Mouse (Mus musculus) embryonic fibroblast, embryonic 13.5 days (primary cell): ENCODE data around the gene Prickle1. TPM values are rescaled to one million over a fixed set of nuclear protein-coding genes. Genes with fewer than 3 reads are reported as not detected.
A peak's percentile ranks its signal among the peaks of the same experiment; 100 is the strongest.

Experiments
- H3K27ac ChIP-seq: 2 replicates; pipeline ENCODE4 v1.5.1; 2012; ENCODE audit warnings: low read length, control low read depth, inconsistent platforms; ENCODE audit not compliant: insufficient read depth
- H3K4me1 ChIP-seq: 2 replicates; pipeline ENCODE4 v1.6.1; 2011; ENCODE audit warnings: low read length; ENCODE audit not compliant: control insufficient read depth, insufficient read depth
- H3K4me3 ChIP-seq: 2 replicates; pipeline ENCODE4 v1.5.1; 2011; ENCODE audit warnings: mild to moderate bottlenecking, control low read depth, low read length; ENCODE audit not compliant: insufficient read depth
- CTCF ChIP-seq: IDR thresholded peaks from 2 replicates; pipeline ENCODE4 v1.5.1; 2011; ENCODE audit warnings: mild to moderate bottlenecking, control low read depth, low read length, moderate library complexity, borderline replicate concordance; ENCODE audit not compliant: insufficient read depth
- POLR2A ChIP-seq: IDR thresholded peaks from 2 replicates; pipeline ENCODE4 v1.6.1; 2011; ENCODE audit warnings: low read depth, mild to moderate bottlenecking, control low read depth, low read length, moderate library complexity
- polyA plus RNA-seq: library from polyadenylated mRNA; stranded (reverse); fragments of >200 nt; gene quantifications from 2 replicates; pipeline ENCODE4 v1.2.4, GENCODE M21; 2011; ENCODE audit warnings: low read depth; ENCODE audit not compliant: missing spikeins, insufficient read length

The Prickle1 gene
- polyA plus RNA-seq, 1 experiment, result 22.7 TPM

DNA sequence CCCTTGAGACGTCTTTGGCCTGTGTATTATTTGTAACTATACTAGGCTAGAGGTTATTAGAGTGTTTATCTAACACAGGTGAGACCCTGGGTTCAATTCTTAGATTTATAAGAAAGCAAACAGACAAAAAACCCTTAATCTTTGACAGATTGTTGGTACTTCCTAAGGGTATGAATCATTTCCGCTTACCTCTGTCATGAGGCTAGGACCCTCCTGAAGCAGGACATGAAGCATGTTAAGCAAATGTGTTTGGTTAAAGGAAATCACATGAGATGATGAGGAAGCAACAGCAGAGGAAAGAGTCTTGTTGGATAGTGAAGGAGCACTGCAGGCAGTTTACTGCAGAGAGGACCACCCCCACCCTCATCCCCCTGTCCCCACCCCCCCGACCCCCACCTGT, 110.4 kb downstream of the Prickle1 start:
- Histone ChIP-seq H3K4me3 (no peak overlapping the region), H3K4me1 (no peaks in the 10 kb centered on the region; the same call in 1 of the 2 replicates), H3K27ac (no peak overlapping the region)
- TF ChIP-seq POLR2A (no peak), CTCF (no peak)

DNA sequence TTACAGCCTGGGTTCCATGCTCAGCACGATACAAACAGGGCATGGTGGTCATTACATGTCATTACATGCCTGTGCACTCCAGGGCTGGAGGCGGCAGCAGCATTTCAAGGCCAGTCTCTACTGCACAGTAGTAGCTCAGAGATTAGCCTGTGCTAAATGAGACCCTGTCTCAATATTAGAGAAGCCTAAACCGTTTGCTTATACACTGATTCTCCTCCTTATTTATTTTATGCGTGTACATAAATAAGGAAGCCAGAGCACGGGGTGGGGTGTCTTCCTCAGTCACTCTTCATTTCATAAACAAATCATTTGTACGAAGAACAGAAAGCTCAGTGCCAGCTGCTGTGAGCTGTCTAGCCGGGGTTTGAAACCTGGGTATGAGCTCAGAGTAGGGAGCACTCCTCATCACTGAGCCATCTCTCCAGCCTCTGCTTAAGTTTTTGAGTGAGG, 111.4 kb downstream of the Prickle1 start:
- TF ChIP-seq CTCF (no peak), POLR2A (no peak)
- H3K4me1 ChIP-seq, result no peaks in the 10 kb centered on the region; the same call in 1 of the 2 replicates
- no peak overlapping the region for H3K4me3 ChIP-seq
- no peak overlapping the region for H3K27ac ChIP-seq

DNA sequence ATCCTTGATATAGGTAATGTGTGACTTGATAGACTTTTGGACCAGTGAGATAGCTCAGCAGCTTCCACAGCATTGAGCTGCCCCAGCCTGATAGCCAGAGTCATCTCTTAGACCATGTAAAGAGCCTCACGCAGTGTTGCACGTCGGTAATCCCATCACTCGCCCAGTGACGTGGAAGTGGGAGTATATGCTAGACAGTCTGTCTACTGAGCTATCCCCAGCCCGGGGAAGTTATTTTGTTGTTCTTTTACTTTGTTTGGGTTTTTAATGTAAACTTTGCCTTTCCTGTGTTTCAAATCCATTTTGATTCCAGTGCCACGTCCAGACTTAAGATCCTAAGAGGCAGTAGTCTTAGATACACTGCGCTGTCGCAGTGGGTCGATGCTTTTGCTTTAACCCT, 114.6 kb downstream of the Prickle1 start:
- Histone ChIP-seq H3K27ac (no peak overlapping the region), H3K4me1 (no peaks in the 10 kb centered on the region), H3K4me3 (no peak overlapping the region)
- TF ChIP-seq POLR2A, result no peak
- TF ChIP-seq CTCF, result no peak

DNA sequence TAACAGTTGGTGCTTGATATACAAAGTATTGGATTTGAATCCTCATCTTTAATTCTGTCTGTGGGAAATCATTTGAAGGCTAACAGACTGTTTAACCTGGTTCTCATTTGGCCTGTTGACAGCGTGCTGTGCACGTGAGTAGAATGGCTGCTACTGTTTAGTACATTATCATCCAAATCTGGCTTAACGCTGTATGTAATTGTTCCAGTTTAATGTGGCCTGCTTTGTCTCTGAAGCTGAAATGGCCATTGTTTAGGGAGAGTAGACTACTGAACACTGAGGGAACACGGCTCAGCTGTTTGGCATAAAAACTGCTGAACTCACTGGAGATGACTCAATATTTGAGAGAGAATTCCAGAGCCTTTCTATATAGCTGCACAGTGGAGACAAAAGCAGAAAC, 116.2 kb downstream of the Prickle1 start:
- Histone ChIP-seq H3K4me3 (no peak overlapping the region), H3K4me1 (no peaks in the 10 kb centered on the region), H3K27ac (peak overlapping the region; percentile 48; the same call in 1 of the 2 replicates)
- TF ChIP-seq CTCF, result no peak
- TF ChIP-seq POLR2A, result no peak

DNA sequence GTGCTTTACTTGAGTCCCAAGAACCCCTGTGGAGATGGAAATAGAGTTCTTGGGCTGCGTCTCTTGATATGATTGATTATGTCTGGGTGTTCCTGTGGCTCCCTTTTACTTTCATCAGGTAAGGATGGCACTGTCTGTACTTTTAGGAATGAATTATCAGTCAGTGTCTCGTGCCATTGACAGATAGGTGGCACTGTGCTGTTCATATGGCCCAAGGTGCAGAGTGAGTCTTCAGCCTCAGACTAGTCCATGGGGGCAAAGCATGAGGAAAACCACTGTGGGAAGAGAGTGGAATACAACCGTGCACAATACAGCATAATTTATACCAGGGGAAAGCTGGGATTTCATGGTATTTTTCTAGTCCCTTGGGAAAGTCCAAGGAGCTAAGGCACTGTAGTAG, 117.0 kb downstream of the Prickle1 start:
- TF ChIP-seq CTCF (peak; percentile 24; the same call in 1 of the 2 replicates), POLR2A (no peak)

DNA sequence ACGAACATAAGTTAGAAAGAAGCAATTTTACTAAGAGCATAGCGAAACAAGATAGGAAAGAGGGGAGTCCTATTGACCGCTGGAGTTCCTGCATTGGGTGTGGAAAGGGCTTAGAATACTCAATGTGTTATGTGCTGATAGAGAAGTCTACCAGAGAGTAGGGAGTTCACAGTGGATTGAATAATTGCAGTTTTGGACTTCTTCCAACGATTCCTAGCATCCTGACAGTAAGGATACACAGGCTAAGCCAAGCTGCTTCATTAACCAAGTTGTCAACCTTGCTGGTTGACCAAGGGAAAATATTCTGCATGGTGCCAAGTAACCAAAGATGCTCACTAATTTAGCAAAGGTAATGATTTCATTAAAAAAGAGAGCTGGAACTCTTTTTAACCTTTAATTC, 118.0 kb downstream of the Prickle1 start:
- TF ChIP-seq CTCF (no peak), POLR2A (no peak)
- H3K4me3 ChIP-seq, result no peak overlapping the region

More for the DNA sequence above, 117.0 kb downstream of the Prickle1 start:
- no peaks in the 10 kb centered on the region for H3K4me1 ChIP-seq
- no peak overlapping the region for H3K27ac ChIP-seq
- H3K4me3 ChIP-seq, result no peak overlapping the region

DNA sequence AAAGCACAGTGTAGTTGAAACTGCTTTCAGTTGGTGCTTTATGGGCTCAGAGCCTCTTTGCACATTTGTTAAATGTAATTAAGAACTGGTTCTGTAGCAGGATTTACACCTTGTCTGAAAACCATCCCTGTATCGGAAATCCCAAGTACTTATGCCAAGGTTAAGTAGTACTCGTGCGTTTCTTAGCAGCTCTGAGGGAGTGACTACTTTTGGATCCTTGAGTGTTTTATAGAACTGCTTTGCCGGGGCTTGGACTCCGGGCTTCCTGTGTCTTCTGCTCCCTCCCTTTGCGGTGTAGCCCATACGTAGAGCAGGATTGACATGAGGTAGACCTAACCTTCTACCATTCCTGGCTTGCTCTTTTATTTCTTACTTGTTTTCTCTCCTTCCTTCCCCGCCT, 120.0 kb downstream of the Prickle1 start:
- Histone ChIP-seq H3K27ac (no peak overlapping the region), H3K4me3 (no peak overlapping the region), H3K4me1 (peaks cover 3% of the 10 kb centered on the region; the same call in 1 of the 2 replicates)
- TF ChIP-seq CTCF (no peak), POLR2A (no peak)

More for the DNA sequence above, 118.0 kb downstream of the Prickle1 start:
- no peaks in the 10 kb centered on the region for H3K4me1 ChIP-seq
- no peak overlapping the region for H3K27ac ChIP-seq

DNA sequence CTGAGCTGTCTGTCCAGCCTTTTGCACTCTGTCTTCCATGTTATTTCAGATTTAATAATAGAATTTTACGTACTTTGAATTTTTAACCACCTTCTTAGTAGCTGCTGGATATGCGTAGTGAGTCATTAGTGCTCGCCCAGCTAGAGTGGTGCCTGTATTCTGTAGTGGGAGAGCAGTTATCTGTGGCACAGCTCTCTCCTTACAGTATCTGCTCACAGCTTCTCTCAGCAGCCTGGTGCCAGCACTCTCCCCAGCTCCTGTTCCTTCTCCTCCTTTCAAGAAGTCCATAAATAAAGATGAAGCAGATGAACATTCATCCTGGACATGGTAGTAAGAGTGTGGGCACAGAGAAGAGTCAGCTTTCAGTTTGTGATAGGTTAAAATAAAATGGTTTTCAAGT, 121.4 kb downstream of the Prickle1 start:
- Histone ChIP-seq H3K27ac (no peak overlapping the region), H3K4me3 (no peak overlapping the region), H3K4me1 (peaks cover 3% of the 10 kb centered on the region; the same call in 1 of the 2 replicates)
- TF ChIP-seq CTCF (no peak), POLR2A (no peak)

DNA sequence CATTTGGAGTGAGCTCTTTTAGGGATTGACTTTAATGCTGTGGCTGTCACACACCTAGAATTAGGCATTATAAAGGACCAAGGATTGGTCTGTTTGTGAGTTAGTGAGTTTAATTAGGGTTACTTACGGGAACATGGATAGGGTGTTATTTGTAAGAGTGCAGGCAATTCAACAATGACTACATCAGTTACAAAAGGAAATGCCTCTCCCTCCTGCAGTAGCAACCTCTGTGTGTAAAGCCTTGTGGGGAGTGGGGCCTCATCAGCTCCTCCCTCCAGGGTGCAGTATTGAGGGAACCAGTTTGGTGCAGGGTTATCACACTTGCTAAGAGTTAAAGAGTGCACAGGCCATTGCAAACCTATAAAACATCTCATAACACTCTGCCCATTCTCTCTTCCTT, 123.6 kb downstream of the Prickle1 start:
- no peak overlapping the region for H3K4me3 ChIP-seq
- H3K27ac ChIP-seq, result no peak overlapping the region
- TF ChIP-seq POLR2A, result no peak
- TF ChIP-seq CTCF, result no peak
- H3K4me1 ChIP-seq, result peaks cover 3% of the 10 kb centered on the region; the same call in 1 of the 2 replicates

DNA sequence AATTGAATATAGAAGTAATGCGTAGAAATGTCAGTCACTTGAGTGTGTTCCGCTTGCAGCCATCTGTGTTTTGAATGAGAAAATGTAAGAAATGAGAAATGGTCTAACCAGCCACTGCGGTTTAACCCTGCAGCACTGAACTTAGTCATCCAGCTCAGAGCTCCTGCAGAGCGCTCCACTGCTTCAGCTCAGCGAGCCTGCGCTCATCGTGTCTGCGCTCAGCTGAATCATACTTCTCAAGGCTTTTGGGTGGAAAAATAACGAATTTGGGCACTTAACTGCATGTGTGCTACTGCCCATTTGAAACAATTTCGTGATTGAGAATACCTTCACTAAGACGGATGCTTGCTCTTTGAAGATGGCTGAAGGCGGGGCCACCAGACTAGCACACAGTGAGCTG, 124.0 kb downstream of the Prickle1 start:
- TF ChIP-seq CTCF, result no peak
- no peak for TF ChIP-seq POLR2A
- Histone ChIP-seq H3K4me3 (no peak overlapping the region), H3K4me1 (peaks cover 3% of the 10 kb centered on the region; the same call in 1 of the 2 replicates), H3K27ac (no peak overlapping the region)

DNA sequence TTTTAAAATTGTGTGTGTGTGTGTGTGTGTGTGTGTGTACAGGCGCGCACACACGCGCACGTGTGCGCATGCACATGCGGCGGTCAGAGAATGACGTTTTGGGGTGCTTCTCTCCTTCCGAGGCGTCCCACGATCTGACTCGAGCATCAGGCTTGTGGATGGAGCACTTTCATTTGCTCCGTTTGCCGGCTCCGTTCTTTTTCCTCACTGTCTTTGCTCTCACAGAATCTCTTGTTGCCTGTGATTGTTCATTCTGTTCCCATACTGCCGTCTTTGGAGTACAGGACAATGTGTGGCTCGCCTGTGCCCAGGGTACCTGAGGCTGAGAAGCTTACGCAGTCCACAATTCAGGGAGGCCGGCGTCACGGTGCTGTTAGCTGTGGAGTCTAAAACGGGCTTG, 134.6 kb downstream of the Prickle1 start:
- no peak for TF ChIP-seq CTCF
- TF ChIP-seq POLR2A, result no peak
- Histone ChIP-seq H3K4me1 (no peaks in the 10 kb centered on the region), H3K27ac (no peak overlapping the region), H3K4me3 (no peak overlapping the region)
